Mouse (Mus musculus) midbrain, embryonic 12.5 days (tissue): ENCODE measurements around the gene Mkrn2. TPM values are rescaled to one million over a fixed set of nuclear protein-coding genes. Genes with fewer than 3 reads are reported as not detected.

Experiments used
- ATAC-seq: fragments of 200-750 bp; cut with Nextera tagmentation; 2 replicates; pipeline ENCODE4 v1.8.0; 2017; ENCODE audit warnings: low read depth, moderate TSS enrichment, moderate library complexity; ENCODE audit not compliant: low FRiP score
- H3K27ac ChIP-seq: fragments of 300-500 bp; sonication (generic); replicated peaks from 2 replicates; pipeline ENCODE4 v1.5.1; 2016; ENCODE audit warnings: mild to moderate bottlenecking
- H3K27me3 ChIP-seq: fragments of 300-500 bp; sonication (generic); 2 replicates; pipeline ENCODE4 v1.6.1; 2016; ENCODE audit warnings: mild to moderate bottlenecking
- H3K36me3 ChIP-seq: fragments of 300-500 bp; sonication (generic); 2 replicates; pipeline ENCODE4 v1.6.1; 2016
- H3K4me1 ChIP-seq: fragments of 300-500 bp; sonication (generic); 2 replicates; pipeline ENCODE4 v1.6.1; 2016
- H3K4me2 ChIP-seq: fragments of 300-500 bp; sonication (generic); replicated peaks from 2 replicates; pipeline ENCODE4 v1.6.1; 2016; ENCODE audit warnings: mild to moderate bottlenecking, moderate library complexity
- H3K4me3 ChIP-seq: fragments of 300-500 bp; sonication (generic); 2 replicates; pipeline ENCODE4 v1.5.1; 2016; ENCODE audit warnings: mild to moderate bottlenecking
- H3K9ac ChIP-seq: fragments of 300-500 bp; sonication (generic); replicated peaks from 2 replicates; pipeline ENCODE4 v1.6.1; 2016; ENCODE audit warnings: mild to moderate bottlenecking, moderate library complexity
- H3K9me3 ChIP-seq: fragments of 300-500 bp; sonication (generic); 2 replicates; pipeline ENCODE4 v1.6.1; 2016; ENCODE audit warnings: mild to moderate bottlenecking
- WGBS: fragments of 180-500 bp; shearing (Covaris S2); methylation state at CpG from one replicate; pipeline ENCODE4 v1.1.7; 2016; 5-methylcytosine and 5-hydroxymethylcytosine counted together
- polyA plus RNA-seq: library from polyadenylated mRNA; unstranded; fragments of >200 nt; fragmentation: Nextera tagmentation; extraction: Ambion mirVana; gene quantifications from 2 replicates; pipeline ENCODE4 v1.2.1, GENCODE M21; 2016

Gene Mkrn2
- 26.9 and 27.2 TPM in 2 replicates for polyA plus RNA-seq

DNA sequence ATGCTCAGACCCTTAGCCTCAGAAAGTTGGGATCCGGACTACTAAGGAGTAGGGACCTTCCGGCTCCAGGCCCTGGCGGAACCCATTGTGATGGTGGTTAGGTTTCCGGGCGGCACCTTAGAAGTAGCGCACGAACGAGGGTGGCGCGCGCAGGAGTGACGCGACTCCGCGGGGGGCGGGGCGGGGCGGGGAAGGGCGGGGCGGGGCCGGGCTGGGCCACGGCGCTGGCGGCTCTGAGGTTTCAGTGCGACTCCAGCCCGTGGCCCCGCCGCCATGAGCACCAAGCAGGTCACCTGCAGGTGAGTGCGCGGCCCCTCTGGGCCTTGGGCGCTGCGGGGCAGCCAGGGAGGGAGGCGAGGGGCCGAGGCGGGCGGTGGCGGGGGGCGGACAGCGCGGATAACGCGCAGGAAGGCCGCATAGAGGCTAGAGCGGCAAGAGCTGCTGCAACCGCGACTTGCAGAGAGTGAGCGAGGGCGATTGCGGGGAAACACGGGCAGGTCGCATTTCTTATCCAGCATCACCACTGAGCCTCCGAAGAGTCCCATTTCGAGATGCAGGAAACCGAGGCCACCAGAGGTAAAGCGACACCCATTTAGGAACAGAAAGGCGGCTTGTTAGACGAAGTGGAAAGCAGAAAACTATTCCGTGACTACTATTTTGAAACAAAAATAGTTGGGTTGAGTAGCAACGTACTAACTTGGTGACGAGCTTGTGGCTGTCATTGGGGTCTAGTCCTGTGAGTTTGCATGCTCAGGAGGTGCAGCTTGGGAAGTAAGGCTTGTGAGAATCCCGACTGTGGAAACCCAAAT, at the start of gene Mkrn2:
TSS of gene Mkrn2 (plus strand) at position 188 of the 809 bp plus-strand sequence.
- Histone ChIP-seq H3K27ac (peak within 1 kb of the TSS; percentile 68), H3K27me3 (no peaks in the 10 kb centered on the region), H3K9ac (peak within 1 kb of the TSS; percentile 72), H3K9me3 (no peaks in the 10 kb centered on the region), H3K4me2 (peak within 1 kb of the TSS; percentile 56), H3K36me3 (no peaks in the 10 kb centered on the region), H3K4me3 (peak within 1 kb of the TSS; percentile 84), H3K4me1 (peaks cover 8% of the 10 kb centered on the region)
- peak; percentile 93 for ATAC-seq
- WGBS = under 1% methylated on average over 49 of the region's 61 CpGs

DNA sequence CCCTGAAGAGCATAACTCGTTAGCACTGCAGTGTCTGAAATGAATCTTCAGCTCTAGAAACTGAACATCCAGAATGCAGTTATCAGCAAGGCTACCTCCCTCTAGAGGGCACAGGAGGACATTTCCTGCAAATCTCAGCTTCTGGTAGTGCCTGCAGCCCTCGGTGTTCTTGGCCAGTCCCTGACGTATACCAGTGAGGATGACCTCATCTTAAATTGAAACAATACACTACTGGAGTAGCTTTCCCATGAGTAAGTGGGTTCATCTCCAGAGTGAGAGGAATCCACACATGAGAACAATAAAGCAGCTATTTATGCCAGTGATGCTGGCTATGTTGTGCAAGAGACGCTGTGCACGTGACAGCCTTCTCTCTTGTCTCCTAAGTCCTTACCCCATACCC, 46.2 kb upstream of the Mkrn2 start:
- Histone ChIP-seq H3K4me3 (no peak overlapping the region), H3K4me1 (no peaks in the 10 kb centered on the region), H3K36me3 (peaks cover 44% of the 10 kb centered on the region), H3K27me3 (no peaks in the 10 kb centered on the region), H3K9ac (no peak overlapping the region), H3K4me2 (no peak overlapping the region), H3K9me3 (no peaks in the 10 kb centered on the region), H3K27ac (no peak overlapping the region)
- no peak for ATAC-seq
- WGBS = 88% methylated on average over 5 of the region's 5 CpGs

DNA sequence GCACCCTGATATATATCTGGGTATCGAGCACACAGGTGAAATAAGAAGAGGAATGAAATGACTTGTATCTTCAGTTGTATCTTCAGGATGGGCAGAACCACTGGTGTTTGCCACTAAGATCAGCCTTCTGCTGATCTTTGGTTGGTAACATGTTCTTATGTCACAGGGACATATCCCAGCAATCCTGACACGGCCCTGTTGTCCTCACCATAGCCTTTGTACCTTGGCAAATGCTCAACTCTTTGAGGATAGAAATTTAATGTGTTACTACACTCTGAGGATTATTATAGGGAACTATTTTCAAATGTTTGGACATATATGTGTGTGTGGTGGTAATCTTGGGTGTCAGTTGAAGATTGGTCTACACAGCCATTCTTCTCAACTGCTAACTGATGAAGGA, 43.5 kb upstream of the Mkrn2 start:
- H3K27ac ChIP-seq = no peak overlapping the region
- H3K9ac ChIP-seq = no peak overlapping the region
- H3K27me3 ChIP-seq = no peaks in the 10 kb centered on the region
- H3K4me2 ChIP-seq = no peak overlapping the region
- no peak for ATAC-seq
- peaks cover 45% of the 10 kb centered on the region for H3K36me3 ChIP-seq
- H3K9me3 ChIP-seq = no peaks in the 10 kb centered on the region
- H3K4me1 ChIP-seq = no peaks in the 10 kb centered on the region
- WGBS = 94% methylated on average over 2 of the region's 2 CpGs
- no peak overlapping the region for H3K4me3 ChIP-seq

DNA sequence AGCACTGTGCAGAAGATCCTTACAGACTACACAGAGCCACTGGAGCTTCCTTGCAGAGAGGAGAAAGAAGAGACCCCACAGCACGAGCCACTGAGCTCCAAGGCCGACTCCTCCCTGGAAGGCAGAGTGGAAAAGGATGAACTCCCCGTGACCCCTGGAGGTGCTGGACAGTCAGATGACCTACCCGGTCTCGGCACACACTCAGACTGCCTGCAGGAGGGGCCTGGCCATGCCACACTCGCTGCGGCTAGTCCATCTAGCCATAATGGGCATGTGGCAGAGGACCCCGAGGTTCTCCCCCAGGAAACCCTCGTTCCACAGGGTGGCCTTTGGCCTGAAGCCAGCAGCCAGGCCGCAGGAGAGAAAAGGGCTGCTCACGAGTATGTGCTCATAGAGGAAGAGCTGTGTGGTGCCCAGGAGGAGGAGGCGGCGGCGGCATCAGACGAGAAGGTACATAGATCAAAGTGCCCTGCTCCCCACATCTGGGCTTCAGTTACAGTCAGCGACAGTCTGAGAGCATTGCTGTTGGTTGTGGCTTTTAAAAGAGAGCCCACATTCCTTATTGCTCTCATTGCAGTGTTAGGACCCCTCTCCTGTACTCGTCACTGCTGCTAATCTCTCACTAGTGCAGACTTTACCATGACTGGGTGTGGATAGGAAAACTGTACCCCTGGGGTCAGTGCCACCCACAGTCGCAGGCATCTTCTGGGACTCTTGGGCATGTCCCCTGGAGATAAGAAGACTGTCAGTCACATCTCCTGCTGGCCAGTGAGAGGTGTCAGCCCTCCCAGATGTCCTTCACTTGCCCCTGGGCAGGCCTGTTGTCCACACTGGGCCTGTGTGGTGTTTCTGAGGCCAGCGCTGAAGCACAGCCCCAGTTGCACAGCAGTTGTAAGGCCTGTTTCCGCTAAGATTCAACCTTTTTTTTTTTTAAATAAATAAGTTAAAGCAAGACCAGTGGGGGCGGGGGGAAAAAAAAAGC, 41.8 kb upstream of the Mkrn2 start:
- Histone ChIP-seq H3K4me3 (no peak overlapping the region), H3K9me3 (no peaks in the 10 kb centered on the region), H3K4me1 (no peaks in the 10 kb centered on the region), H3K4me2 (no peak overlapping the region), H3K9ac (no peak overlapping the region), H3K27ac (no peak overlapping the region), H3K36me3 (peaks cover 45% of the 10 kb centered on the region), H3K27me3 (no peaks in the 10 kb centered on the region)
- 89% methylated on average over 21 of the region's 21 CpGs for WGBS
- ATAC-seq = no peak

DNA sequence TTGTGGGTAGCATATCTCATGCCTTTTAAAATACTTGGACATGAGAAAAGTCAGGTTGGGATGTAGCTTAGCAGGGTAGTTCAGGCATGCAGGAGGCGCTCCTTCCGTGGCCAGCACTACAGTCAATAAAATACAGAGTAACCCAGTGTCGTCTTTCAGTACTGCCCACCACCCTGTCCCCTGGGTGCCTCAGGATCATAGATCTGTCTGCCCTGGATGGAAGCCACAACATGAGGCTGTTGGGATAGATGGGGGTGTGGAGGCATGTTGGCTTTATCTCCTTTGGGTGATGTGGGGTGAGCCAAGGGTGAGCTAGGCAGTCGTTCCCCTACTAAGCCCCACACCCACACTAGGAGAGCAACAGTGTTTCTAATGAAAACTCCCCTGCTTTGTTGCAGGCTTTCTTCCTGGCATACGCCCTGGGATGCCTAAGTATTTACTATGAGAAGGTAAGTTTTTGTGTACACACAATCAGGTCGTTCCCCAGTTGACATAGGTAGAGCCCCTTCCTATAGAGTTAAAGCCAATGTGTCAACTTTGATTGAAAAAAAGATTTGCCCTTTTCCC, 36.1 kb upstream of the Mkrn2 start:
- H3K4me3 ChIP-seq = no peak overlapping the region
- 89% methylated on average over 6 of the region's 6 CpGs for WGBS
- H3K9ac ChIP-seq = no peak overlapping the region
- H3K36me3 ChIP-seq = peaks cover 73% of the 10 kb centered on the region
- no peak for ATAC-seq
- H3K27me3 ChIP-seq = no peaks in the 10 kb centered on the region
- H3K27ac ChIP-seq = no peak overlapping the region
- H3K4me2 ChIP-seq = no peak overlapping the region
- no peaks in the 10 kb centered on the region for H3K9me3 ChIP-seq
- H3K4me1 ChIP-seq = no peaks in the 10 kb centered on the region

DNA sequence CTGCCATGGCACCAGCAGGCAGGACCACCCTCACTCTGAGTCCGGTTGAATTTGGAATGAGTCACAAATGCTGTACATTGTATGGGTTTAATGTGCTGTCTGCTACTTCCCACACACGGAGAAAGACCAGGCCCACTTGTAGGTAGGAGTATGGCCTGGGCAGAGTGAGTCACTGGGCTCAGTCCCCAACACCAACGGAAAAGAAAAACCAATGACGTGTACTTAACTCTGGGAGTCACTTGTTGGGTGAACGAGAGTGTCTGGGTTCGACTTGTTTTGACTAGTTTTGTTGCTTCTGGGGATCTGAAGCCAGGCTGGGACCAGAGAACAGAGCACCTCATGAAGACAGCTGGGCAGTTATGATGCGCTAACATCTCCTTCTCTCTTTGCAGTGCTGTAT, 27.5 kb upstream of the Mkrn2 start:
- no peak overlapping the region for H3K27ac ChIP-seq
- H3K4me3 ChIP-seq = no peak overlapping the region
- H3K4me1 ChIP-seq = no peaks in the 10 kb centered on the region
- no peaks in the 10 kb centered on the region for H3K27me3 ChIP-seq
- H3K4me2 ChIP-seq = no peak overlapping the region
- WGBS = 91% methylated on average over 7 of the region's 7 CpGs
- no peak for ATAC-seq
- peaks cover 68% of the 10 kb centered on the region for H3K36me3 ChIP-seq
- no peak overlapping the region for H3K9ac ChIP-seq
- no peaks in the 10 kb centered on the region for H3K9me3 ChIP-seq

DNA sequence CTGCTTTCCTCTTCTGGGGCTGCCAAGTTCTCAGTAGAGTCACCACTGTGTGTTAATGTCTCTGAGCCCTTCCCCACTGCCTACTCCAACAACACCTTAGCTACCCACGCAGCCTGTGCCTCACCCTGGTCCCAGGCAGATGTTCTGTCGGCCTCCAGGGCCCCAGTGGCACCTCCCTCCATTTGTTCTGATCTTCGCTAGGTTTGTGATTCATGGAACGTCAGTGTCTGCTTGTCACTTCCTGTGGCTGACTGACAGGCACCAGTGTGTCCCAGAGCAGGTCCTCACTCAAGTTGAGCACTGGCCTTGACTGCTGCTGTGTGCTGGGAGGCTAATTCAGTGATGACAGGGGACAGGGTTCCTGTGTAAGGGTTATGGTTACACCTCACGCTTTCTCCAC, 24.3 kb upstream of the Mkrn2 start:
- H3K27ac ChIP-seq = no peak overlapping the region
- peaks cover 57% of the 10 kb centered on the region for H3K36me3 ChIP-seq
- WGBS = 89% methylated on average over 5 of the region's 5 CpGs
- ATAC-seq = no peak
- H3K4me1 ChIP-seq = no peaks in the 10 kb centered on the region
- H3K9me3 ChIP-seq = no peaks in the 10 kb centered on the region
- no peaks in the 10 kb centered on the region for H3K27me3 ChIP-seq
- H3K9ac ChIP-seq = no peak overlapping the region
- H3K4me2 ChIP-seq = no peak overlapping the region
- H3K4me3 ChIP-seq = no peak overlapping the region

DNA sequence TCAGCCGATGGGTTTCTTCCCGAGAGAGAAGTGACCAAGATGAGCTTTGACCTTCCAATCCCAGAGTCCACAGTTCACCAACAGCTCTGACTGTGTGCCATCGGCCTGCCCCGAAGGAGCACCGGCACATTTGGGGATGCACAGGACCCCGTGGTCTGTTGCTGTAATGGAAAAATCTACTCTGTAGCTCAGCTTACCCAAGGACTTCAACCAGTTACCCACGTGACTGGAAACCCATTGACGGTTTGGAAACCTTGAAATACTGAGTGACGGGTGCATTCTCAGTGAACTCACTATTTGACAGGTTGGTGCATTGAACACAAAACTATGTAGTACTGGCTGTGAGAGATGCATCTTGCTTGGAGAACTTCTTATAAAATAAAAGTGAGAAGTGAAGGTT, 23.8 kb upstream of the Mkrn2 start:
- Histone ChIP-seq H3K27me3 (no peaks in the 10 kb centered on the region), H3K9ac (no peak overlapping the region), H3K4me3 (no peak overlapping the region), H3K4me2 (no peak overlapping the region), H3K27ac (no peak overlapping the region), H3K9me3 (no peaks in the 10 kb centered on the region), H3K4me1 (no peaks in the 10 kb centered on the region), H3K36me3 (peaks cover 57% of the 10 kb centered on the region)
- no peak for ATAC-seq
- WGBS = 91% methylated on average over 9 of the region's 9 CpGs

DNA sequence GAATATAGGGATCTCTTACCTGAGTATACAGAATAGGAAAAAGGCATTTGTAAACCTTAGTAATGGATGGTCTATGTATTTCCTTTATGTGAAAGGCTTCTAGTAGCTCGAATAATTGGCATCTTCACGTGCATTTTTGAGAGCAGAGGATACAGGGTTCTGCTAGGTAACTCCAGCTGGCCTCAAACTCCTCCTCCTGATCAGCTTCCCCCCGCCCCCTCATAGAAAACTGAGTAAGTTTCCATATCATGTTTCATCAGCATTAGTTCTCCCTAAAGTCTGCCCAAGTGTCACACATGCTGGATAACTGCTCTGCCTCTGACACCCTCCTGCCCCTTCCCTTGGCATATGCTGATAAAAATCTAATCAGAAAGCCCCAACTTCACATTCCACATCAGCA, 20.9 kb upstream of the Mkrn2 start:
- WGBS = 81% methylated on average over 3 of the region's 3 CpGs
- peaks cover 39% of the 10 kb centered on the region for H3K36me3 ChIP-seq

DNA sequence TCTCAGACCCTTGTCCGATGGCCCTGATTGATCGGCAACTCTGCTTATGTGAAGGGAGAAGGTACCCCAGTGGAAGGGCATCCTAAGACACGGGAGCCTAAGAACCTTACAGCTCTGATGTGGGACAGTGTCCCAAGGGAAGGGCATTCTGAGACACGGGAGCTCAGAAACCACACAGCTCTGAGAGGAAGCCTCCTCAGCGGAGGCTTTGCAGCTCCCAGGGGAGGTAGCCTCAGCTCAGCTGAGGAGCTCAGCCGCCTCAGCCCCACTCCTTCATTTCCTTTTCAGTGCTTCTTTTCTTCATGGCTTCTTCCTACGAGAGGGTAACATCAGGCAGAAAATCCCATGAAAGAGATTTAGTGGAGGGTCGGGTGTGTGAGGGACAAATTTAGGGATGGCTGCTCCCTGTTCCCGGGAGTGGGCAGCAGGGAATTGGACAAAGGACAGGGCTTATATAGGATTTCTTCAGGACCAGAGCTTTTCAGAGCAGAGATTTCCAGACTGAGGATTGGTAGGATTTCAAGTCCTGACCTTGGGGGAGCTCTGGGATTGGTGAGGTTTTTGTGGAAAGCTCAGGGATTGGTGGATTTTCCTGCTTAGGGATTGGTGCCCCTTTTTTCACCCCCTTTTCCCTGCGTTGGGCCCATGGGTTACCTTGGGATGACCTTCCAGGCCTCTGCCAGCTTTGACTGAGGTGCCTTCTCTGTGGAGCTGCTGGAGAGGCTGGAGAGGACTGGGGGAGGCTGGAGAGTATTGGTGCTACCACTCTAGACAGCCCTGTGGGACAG, 19.2 kb upstream of the Mkrn2 start:
- H3K4me3 ChIP-seq = no peak overlapping the region
- peaks cover 22% of the 10 kb centered on the region for H3K36me3 ChIP-seq
- H3K4me1 ChIP-seq = no peaks in the 10 kb centered on the region
- no peak for ATAC-seq
- no peak overlapping the region for H3K4me2 ChIP-seq
- no peaks in the 10 kb centered on the region for H3K27me3 ChIP-seq
- no peaks in the 10 kb centered on the region for H3K9me3 ChIP-seq
- no peak overlapping the region for H3K27ac ChIP-seq
- 73% methylated on average over 10 of the region's 10 CpGs for WGBS
- no peak overlapping the region for H3K9ac ChIP-seq

More for the DNA sequence above, 20.9 kb upstream of the Mkrn2 start:
- Histone ChIP-seq H3K9me3 (no peaks in the 10 kb centered on the region), H3K27ac (no peak overlapping the region), H3K27me3 (no peaks in the 10 kb centered on the region), H3K4me1 (no peaks in the 10 kb centered on the region), H3K4me3 (no peak overlapping the region), H3K9ac (no peak overlapping the region), H3K4me2 (no peak overlapping the region)
- ATAC-seq = no peak

DNA sequence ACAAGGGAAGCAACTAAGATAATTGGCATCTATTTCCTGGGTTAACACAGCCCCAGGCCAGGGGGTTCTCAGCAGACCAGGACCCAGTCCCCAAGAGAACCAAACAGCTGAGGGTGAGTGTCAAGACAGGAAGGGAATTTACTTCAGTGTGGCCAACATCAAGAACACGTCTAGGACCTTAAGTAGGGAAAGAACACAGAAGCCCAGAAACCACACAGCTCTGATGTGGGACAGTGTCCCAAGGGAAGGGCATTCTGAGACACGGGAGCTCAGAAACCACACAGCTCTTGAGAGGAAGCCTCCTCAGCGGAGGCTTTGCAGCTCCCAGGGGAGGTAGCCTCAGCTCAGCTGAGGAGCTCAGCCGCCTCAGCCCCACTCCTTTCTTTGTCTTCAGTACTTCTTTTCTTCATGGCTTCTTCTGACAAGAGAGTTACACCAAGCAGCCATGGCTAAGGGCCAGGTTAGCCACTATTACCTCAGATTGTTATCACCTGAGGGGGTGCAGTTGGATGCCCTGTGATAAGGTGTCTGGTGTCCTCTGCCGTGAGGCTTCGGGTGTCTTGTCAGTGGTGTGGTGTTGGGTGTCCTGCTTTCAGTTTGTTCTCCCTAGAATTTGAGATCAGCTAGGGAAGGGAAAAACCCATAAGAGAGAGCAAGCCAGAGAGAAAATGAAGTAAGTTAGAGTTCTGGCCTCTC, 18.1 kb upstream of the Mkrn2 start:
- no peaks in the 10 kb centered on the region for H3K4me1 ChIP-seq
- H3K9ac ChIP-seq = no peak overlapping the region
- 78% methylated on average over 6 of the region's 6 CpGs for WGBS
- no peaks in the 10 kb centered on the region for H3K9me3 ChIP-seq
- no peak overlapping the region for H3K27ac ChIP-seq
- no peaks in the 10 kb centered on the region for H3K27me3 ChIP-seq
- H3K4me3 ChIP-seq = no peak overlapping the region
- H3K36me3 ChIP-seq = peaks cover 12% of the 10 kb centered on the region
- no peak for ATAC-seq
- H3K4me2 ChIP-seq = no peak overlapping the region
